Mouse (Mus musculus): Measurements from ENCODE around the gene Fmo1.

GRCm38 (mm10) chr1:162792306-162793044 lies 73.9 kb downstream of the Fmo1 start:
- no peak for TF ChIP-seq TAL1 (IDR thresholded peaks at IDR 0.05; ENCODE audit: low read length)
- no peak for TF ChIP-seq GATA1 (IDR thresholded peaks at IDR 0.05; ENCODE audit: low read length)

Measured in erythroblast, embryonic 14.5 days (primary cell).